Mouse (Mus musculus): ENCODE measurements around the gene Syn2.

- no peak for TF ChIP-seq CTCF (IDR thresholded peaks at IDR 0.05; ENCODE audit: insufficient read depth, low read depth, low read length)
- TF ChIP-seq POLR2A (IDR thresholded peaks at IDR 0.05; ENCODE audit: insufficient read depth, low read depth, low read length): no peak
Measured at GRCm38 (mm10) chr6:115244222-115244621, 109.5 kb downstream of the Syn2 start.

Measured in olfactory bulb, adult 2 months (tissue).